Mouse (Mus musculus): Measurements from ENCODE around the gene Timm23.

- TF ChIP-seq CTCF (IDR thresholded peaks at IDR 0.05; ENCODE audit: borderline replicate concordance, control insufficient read depth, extremely low read depth, insufficient read depth, low read length, poor library complexity) = no peak
- TF ChIP-seq POLR2A (IDR thresholded peaks at IDR 0.05; ENCODE audit: control insufficient read depth, extremely low read depth, insufficient read depth, low read length, poor library complexity) = no peak
Measured at GRCm38 (mm10) chr14:32145401-32145800, 56.3 kb downstream of the Timm23 start.
